Mouse (Mus musculus): ENCODE results near the gene Ppm1e. TPM values are rescaled to one million over a fixed set of nuclear protein-coding genes. Genes with fewer than 3 reads are reported as not detected.
A peak's percentile ranks its signal among the peaks of the same experiment; 100 is the strongest.

Gene Ppm1e
- total RNA-seq (2012; rRNA removed): 0.50 and 0.64 TPM in 2 replicates
- total RNA-seq (2014; rRNA removed): 0.66 and 0.74 TPM in 2 replicates
- 0.86 and 1.1 TPM in 2 replicates for polyA plus RNA-seq (2012; ENCODE audit: insufficient read length, low read depth)

GRCm38 (mm10) chr11:87358331-87359261 is at the start of gene Ppm1e:
Gene Ppm1e (minus strand): TSS chr11:87359023.
- H3K4me1 ChIP-seq (ENCODE audit: control insufficient read depth in 1 of 2, insufficient read depth in 2 of 2): peaks cover 0 to 14% of the 10 kb centered on the region in 2 experiments; a peak in 2 of 4 replicates
- H3K36me3 ChIP-seq (replicated peaks in 1 of 2; ENCODE audit: control insufficient read depth in 1 of 2, insufficient read depth in 1 of 2, low read length in 1 of 2): no peaks in the 10 kb centered on the region
- peak; percentile 53 for DNase-seq (ENCODE audit: extremely low read depth)
- H3K9ac ChIP-seq (ENCODE audit: insufficient read depth, low read depth): peak within 1 kb of the TSS; percentile 40; the same call in 1 of the 2 replicates
- H3K4me3 ChIP-seq (replicated peaks in 1 of 3; ENCODE audit: low read depth in 2 of 3, low read length in 2 of 3, poor library complexity in 1 of 3): peak within 1 kb of the TSS; percentile 43 to 80 (median 71)
- peaks cover 34% of the 10 kb centered on the region for H3K27me3 ChIP-seq (replicated peaks)
- H3K79me2 ChIP-seq (replicated peaks; ENCODE audit: control insufficient read depth, extremely low read depth, insufficient read depth, poor library complexity, severe bottlenecking): no peaks in the 10 kb centered on the region
- no peak within 1 kb of the TSS for H3K27ac ChIP-seq (ENCODE audit: insufficient read depth, low read depth)
- peaks cover 4% of the 10 kb centered on the region for H3K9me3 ChIP-seq (replicated peaks; ENCODE audit: low read length)
- H3K4me2 ChIP-seq (ENCODE audit: insufficient read depth, low read depth, poor library complexity, severe bottlenecking): peak within 1 kb of the TSS; percentile 69
- TF ChIP-seq MXI1 (IDR thresholded peaks at IDR 0.05; ENCODE audit: low read depth, low read length) (peak; percentile 80), POLR2A (IDR thresholded peaks at IDR 0.05; ENCODE audit: low read depth, low read length) (peak; percentile 58; the same call in 1 of the 2 replicates), TBP (conservative IDR thresholded peaks at IDR 0.05; ENCODE audit: low read depth, low read length) (no peak), E2F4 (IDR thresholded peaks at IDR 0.05; ENCODE audit: insufficient replicate concordance, low read depth, low read length) (no peak), ETS1 (conservative IDR thresholded peaks at IDR 0.05; ENCODE audit: low read depth, low read length) (no peak), TCF12 (IDR thresholded peaks at IDR 0.05; ENCODE audit: low read depth, low read length) (peak; percentile 55; the same call in 1 of the 2 replicates), IRF4 (IDR thresholded peaks at IDR 0.05; ENCODE audit: low read depth, low read length) (0 out of 2 replicates have a peak, but pooled peaks have one; percentile 15), NRF1 (IDR thresholded peaks at IDR 0.05; ENCODE audit: low read depth, low read length) (peak; percentile 48; the same call in 1 of the 2 replicates), SIN3A (IDR thresholded peaks at IDR 0.05; ENCODE audit: low read length) (peak; percentile 65; the same call in 1 of the 2 replicates), RAD21 (IDR thresholded peaks at IDR 0.05; ENCODE audit: low read depth, low read length) (no peak), MAZ (IDR thresholded peaks at IDR 0.05; ENCODE audit: low read depth, low read length) (peak; percentile 10; the same call in 1 of the 2 replicates), ZNF384 (IDR thresholded peaks at IDR 0.05; ENCODE audit: low read depth, low read length) (no peak), SMC3 (IDR thresholded peaks at IDR 0.05; ENCODE audit: low read depth, low read length) (no peak), UBTF (IDR thresholded peaks at IDR 0.05; ENCODE audit: low read depth, low read length) (peak; percentile 99), MAX (IDR thresholded peaks at IDR 0.05; ENCODE audit: low read length) (0 out of 2 replicates have a peak, but pooled peaks have one; percentile 42), MAFK (IDR thresholded peaks at IDR 0.05; ENCODE audit: insufficient replicate concordance, low read length) (no peak), ELF1 (IDR thresholded peaks at IDR 0.05; ENCODE audit: low read depth, low read length) (peak; percentile 39; the same call in 1 of the 2 replicates), CTCF (conservative IDR thresholded peaks at IDR 0.05 in 1 of 2, IDR thresholded peaks at IDR 0.05 in 1 of 2; ENCODE audit: low read depth in 2 of 2, low read length in 2 of 2) (no peak), MYC (IDR thresholded peaks at IDR 0.05; ENCODE audit: low read depth, low read length) (no peak), NELFE (IDR thresholded peaks at IDR 0.05; ENCODE audit: low read depth, low read length) (no peak), BHLHE40 (IDR thresholded peaks at IDR 0.05; ENCODE audit: low read depth, low read length) (peak; percentile 37; the same call in 1 of the 2 replicates), ZMIZ1 (IDR thresholded peaks at IDR 0.05; ENCODE audit: low read depth, low read length) (no peak), MEF2A (IDR thresholded peaks at IDR 0.05; ENCODE audit: borderline replicate concordance, low read depth, low read length) (no peak)
- dilution Hi-C loops (cut with MboI; ENCODE audit: extremely low pct_ligation_motif_present, extremely low pct_unique_long_range_greater_than_20kb, low sequenced_read_pairs) (no loop called here), in situ Hi-C loops (cut with MboI; ENCODE audit: low pct_ligation_motif_present, low pct_unique_long_range_greater_than_20kb, low sequenced_read_pairs) (no loop called here)
